Mouse (Mus musculus) olfactory bulb, adult 2 months (tissue): ENCODE measurements at regions not wholly inside any gene's neighbourhood (a gene's known extent, or its start where the extent isn't known, plus 50 kb on each side); places are given as distances from the start of the nearest gene placed in this dataset.
A peak's percentile ranks its signal among the peaks of the same experiment; 100 is the strongest.

Experiments
- H3K27ac ChIP-seq: fragments of 200-500 bp; 2 replicates; pipeline ENCODE4 v1.5.1; 2012; ENCODE audit warnings: low read depth, low read length; ENCODE audit not compliant: insufficient read depth
- H3K4me1 ChIP-seq: fragments of 200-500 bp; 2 replicates; pipeline ENCODE4 v1.6.1; 2012; ENCODE audit warnings: low read length; ENCODE audit not compliant: control insufficient read depth, insufficient read depth
- H3K4me3 ChIP-seq: fragments of 200-500 bp; 2 replicates; pipeline ENCODE4 v1.5.1; 2012; ENCODE audit warnings: mild to moderate bottlenecking, low read depth, low read length, moderate library complexity; ENCODE audit not compliant: insufficient read depth
- CTCF ChIP-seq: fragments of 200-500 bp; IDR thresholded peaks from 2 replicates; pipeline ENCODE4 v1.5.1; 2012; ENCODE audit warnings: low read depth, mild to moderate bottlenecking, low read length, moderate library complexity; ENCODE audit not compliant: insufficient read depth
- POLR2A ChIP-seq: fragments of 200-500 bp; IDR thresholded peaks from 2 replicates; pipeline ENCODE4 v1.6.1; 2012; ENCODE audit warnings: mild to moderate bottlenecking, low read depth, low read length, moderate library complexity; ENCODE audit not compliant: insufficient read depth
- WGBS: fragments of 180-500 bp; shearing (Covaris S2); methylation state at CpG from one replicate; pipeline ENCODE4 v1.1.7; 2018; 5-methylcytosine and 5-hydroxymethylcytosine counted together

DNA sequence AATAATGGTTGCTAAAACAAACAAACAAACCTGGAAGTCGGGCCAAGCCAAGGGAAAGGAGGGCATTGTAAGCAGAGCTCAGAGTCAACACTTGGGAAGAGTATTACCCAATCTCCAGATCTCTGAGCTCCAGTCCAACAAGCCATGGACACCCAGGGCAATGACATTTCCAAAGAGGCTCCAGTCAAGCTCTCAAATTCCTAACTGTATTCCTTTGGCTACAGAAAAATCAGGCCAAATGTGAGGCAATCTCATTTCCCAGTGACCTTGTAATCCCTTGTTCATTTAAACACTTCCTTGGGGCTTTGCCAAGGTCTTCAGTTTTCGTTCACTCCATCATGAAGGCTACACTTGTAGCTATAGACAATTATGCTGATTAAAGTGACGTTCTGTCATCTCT is 59.5 kb upstream of the Lmo4 start:
- TF ChIP-seq CTCF: no peak
- TF ChIP-seq POLR2A: no peak
- Histone ChIP-seq H3K4me1 (no peaks in the 10 kb centered on the region), H3K27ac (no peak overlapping the region), H3K4me3 (no peak overlapping the region)
- 56% methylated on average over 3 of the region's 3 CpGs for WGBS

DNA sequence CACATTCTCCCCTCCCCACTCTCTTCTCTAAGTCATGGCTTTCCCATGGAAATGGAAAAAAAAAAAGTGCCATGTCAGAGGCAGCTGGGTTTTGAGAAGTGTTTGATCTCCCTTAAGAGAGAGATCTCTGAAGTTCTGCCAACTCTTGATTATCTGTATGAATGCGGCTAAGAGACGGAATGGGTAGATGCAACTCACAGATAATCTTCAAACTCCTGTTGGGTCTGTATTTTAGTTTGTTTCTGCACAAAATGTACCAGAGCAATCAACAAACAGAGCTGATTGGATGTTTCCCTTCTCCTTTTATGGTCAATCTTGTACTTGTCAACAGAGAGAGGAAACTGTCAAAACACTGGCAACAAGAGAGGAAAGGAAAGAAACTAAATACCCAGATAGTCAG is 55.9 kb upstream of the Lmo4 start:
- 85% methylated on average over 2 of the region's 2 CpGs for WGBS
- no peak for TF ChIP-seq CTCF
- no peak for TF ChIP-seq POLR2A
- Histone ChIP-seq H3K4me3 (no peak overlapping the region), H3K4me1 (no peaks in the 10 kb centered on the region), H3K27ac (0 out of 2 replicates have a peak overlapping the region, but pooled peaks have one; percentile 59)

DNA sequence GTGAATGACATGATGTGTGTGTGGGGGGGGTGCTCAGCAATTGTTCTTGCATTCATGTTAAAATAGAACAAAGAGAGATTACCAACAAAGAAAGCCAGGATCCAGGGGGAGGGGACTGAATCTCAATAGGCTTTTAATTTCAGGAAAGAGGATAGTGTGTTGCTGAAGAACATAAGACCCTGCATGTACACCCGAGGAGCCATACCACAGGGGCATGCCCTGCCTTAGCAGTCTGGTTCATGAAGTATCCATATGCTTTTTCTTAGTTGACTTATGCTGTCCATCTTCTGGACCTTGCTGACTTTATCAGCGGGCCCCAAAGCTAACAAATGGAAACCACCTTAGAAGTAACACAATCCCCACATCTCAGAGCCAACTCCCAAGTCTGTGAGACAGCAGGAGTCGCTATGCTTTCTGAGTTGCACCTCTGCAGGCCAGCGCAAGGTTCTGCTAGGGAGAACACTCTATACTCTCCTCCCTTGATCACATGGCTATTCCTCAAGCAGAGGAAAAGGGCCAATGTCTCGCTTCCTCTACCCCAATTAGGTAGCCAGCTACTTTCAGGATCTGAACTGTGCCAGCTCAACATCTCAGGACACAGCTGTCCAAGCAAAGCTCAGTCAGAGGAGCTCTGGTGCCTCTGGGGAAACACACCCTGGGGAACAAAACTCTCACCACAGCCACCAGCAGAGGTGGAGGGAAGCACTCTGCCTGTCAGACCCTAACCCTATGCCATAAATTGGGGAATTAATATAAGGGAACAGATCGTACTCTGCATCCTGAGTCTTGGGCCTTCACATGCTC is 52.9 kb upstream of the Lmo4 start:
- TF ChIP-seq POLR2A: no peak
- TF ChIP-seq CTCF: no peak
- WGBS: 85% methylated on average over 6 of the region's 6 CpGs
- H3K27ac ChIP-seq: no peak overlapping the region
- no peaks in the 10 kb centered on the region for H3K4me1 ChIP-seq
- H3K4me3 ChIP-seq: no peak overlapping the region

DNA sequence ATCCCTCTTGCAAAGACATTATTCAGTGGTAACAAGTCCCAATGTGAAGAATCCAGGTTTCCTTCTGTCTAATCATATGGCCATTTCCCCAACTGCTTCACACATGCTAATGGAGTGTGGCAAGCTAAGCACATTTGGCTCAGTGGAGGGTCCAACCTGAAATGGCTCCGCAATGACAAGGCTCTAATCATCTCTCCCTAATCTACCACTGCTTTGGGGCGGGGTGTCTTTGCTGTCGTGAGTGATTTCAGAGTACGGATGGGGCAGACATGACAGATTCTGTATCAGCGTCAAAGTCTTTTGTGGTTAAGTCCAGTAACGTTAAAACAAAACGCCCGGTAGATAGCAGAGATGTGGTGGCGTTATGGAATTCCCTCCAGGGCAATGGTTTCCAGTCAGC is 52.2 kb upstream of the Lmo4 start:
- WGBS: 83% methylated on average over 9 of the region's 9 CpGs
- no peak overlapping the region for H3K4me3 ChIP-seq
- no peaks in the 10 kb centered on the region for H3K4me1 ChIP-seq
- TF ChIP-seq POLR2A (no peak), CTCF (no peak)
- no peak overlapping the region for H3K27ac ChIP-seq

DNA sequence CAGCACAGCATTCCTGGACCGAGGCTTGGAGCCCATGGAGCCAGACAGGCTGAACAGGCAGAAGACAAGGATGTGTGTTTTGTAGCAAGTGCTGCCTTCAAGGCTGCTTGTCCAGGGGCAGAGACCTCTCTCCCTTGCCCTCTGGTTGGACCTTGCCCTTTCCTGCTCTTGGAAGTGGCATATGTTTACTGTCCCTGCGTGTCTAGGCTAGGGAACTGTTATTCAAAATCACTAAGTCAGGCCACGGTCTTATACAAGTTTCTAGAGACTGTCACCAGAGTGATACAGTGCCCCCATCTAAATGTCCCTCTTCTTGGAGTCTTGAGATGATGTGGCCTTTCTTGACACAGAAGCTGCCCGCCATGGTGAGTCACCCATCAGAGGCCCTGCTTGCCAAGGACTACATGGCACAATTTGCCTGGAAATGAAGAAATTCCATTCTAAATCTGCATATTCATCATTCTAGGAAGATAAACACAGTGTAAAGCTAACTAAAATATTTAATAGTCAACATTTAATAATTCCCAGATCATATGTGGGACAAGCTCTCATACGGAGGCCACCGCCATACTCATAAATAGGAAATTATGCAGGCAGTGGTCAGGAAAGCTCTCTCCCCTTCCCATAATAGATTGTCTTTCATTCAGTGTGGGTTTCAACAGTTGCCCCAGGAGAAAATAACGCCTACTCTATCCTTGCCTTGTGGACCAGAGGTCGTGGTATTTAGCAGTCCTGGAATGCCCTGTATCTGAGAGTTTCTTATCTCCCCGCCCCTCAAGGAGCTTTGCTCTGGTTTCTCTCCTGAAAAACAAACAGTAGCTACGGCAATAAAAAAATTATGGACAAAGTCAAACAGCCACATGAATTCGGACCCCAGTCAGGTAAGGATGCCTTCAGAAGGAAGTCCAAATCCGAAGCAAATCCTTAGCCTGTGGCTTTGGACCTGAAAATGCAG is 50.9 kb upstream of the Lmo4 start:
- H3K4me1 ChIP-seq: no peaks in the 10 kb centered on the region
- H3K4me3 ChIP-seq: no peak overlapping the region
- H3K27ac ChIP-seq: no peak overlapping the region
- TF ChIP-seq POLR2A (no peak), CTCF (no peak)
- WGBS: 90% methylated on average over 12 of the region's 12 CpGs
